Mouse (Mus musculus) central nervous system, embryonic 18 days (tissue): Measurements from ENCODE around the gene Rhog. TPM values are rescaled to one million over a fixed set of nuclear protein-coding genes. Genes with fewer than 3 reads are reported as not detected.

Source experiments
- polyA plus RNA-seq: library from polyadenylated mRNA; depleted of rRNA; stranded (reverse); fragments of >200 nt; gene quantifications from 2 replicates; pipeline ENCODE4 v1.2.3, GENCODE M21; 2012; rRNA removed

The Rhog gene
- polyA plus RNA-seq, result 10.6 and 11.1 TPM in 2 replicates

GRCm38 (mm10) chr7:102255954-102256353, at the start of gene Rhog:
TSS of gene Rhog (minus strand) at chr7:102256054.

GRCm38 (mm10) chr7:102267601-102268394, 11.9 kb upstream of the Rhog start, which contains the start of gene Stim1:
TSS of gene Stim1 (plus strand) at chr7:102267806.

DNA sequence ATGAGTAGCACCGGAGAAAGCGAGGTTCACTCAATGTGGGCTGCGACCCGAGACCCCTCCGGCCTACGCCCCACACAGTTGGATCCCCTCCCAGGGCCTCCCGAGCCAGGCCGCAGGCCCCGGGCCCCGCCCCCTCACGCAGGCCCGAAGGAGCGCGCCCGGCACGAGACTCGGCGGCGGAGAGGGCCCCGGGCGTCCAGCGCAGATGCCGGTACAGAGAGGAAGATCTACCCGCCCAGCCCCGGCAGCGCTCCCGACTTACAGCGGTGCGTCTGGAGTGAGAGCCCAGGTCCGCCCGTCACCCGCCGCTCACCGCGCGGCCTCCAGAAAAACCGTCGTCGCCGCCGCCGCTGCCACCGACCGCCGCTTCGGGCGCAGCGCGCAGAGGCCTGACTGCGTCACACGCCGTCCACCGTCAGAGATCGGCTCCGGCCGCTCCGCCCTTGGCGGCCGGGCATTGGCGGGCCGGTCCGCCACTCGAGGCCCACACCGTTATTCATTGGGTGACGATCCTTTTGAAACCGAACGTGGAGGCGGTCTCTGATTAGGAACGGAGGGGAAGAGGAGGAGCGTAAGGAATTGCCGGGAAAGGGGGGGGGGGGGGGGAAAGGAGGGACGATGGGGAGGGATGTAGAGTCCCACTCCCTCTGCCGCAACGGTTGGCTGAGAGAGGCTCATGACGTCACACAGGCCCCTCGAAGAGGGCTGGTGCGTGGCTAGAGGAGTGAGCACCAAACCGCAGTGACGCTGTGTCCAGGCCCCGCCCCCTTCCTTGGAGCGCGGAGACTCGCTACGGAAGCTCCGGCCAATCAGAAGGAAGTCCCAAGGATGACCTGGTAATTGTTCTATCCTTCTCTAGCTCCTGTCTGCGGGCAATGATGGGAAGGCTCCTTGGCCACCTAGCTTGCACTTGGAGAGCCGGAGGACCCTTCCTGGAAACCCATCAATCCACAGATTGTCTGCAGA, 45.8 kb downstream of the Rhog start, which contains the start of the genes Nup98 and Pgap2:
Gene Nup98 (minus strand): TSS at position 421 of the 966 bp plus-strand sequence.
Gene Pgap2 (plus strand): TSS at position 453 of the 966 bp plus-strand sequence.

Other genes with a start within 250 kb of the Rhog start
- 17.2 and 19.3 TPM in 2 replicates for gene Il18bp, start 237.4 kb downstream of the Rhog start, polyA plus RNA-seq
- gene Rnf121, start 190.6 kb downstream of the Rhog start, polyA plus RNA-seq, result 85.9 and 92.3 TPM in 2 replicates
- 51.7 and 54.6 TPM in 2 replicates for gene Xndc1, start 190.5 kb downstream of the Rhog start, polyA plus RNA-seq
- gene Xntrpc, start 190.3 kb downstream of the Rhog start, polyA plus RNA-seq, result 4.0 and 4.4 TPM in 2 replicates
- gene Trpc2, start 172.9 kb downstream of the Rhog start, polyA plus RNA-seq, result 3.0 and 3.1 TPM in 2 replicates
- gene Art1, start 154.3 kb downstream of the Rhog start, polyA plus RNA-seq, result 0.23 and 1.8 TPM in 2 replicates
- gene Art5, start 146.6 kb downstream of the Rhog start, polyA plus RNA-seq, result 0.27 and 0.28 TPM in 2 replicates
- gene Chrna10, start 139.2 kb downstream of the Rhog start, polyA plus RNA-seq, result 0.04 TPM in 2 replicates
- 17.1 and 17.3 TPM in 2 replicates for gene Nup98, start 45.9 kb downstream of the Rhog start, polyA plus RNA-seq
- 47.7 TPM in 2 replicates for gene Pgap2, start 45.8 kb downstream of the Rhog start, polyA plus RNA-seq
- gene Stim1, start 11.8 kb upstream of the Rhog start, polyA plus RNA-seq, result 23.7 TPM in 2 replicates
- gene Rrm1, start 185.6 kb upstream of the Rhog start, polyA plus RNA-seq, result 26.3 and 30.2 TPM in 2 replicates
- not detected in 2 replicates for gene Olfr543, start 225.6 kb upstream of the Rhog start, polyA plus RNA-seq
- gene Olfr544, start 232.3 kb upstream of the Rhog start, polyA plus RNA-seq, result not detected in 2 replicates
- 0.05 TPM in 1 of 2 replicates, not detected in the other for gene Olfr545, start 243.5 kb upstream of the Rhog start, polyA plus RNA-seq